Mouse (Mus musculus): Measurements from ENCODE around the gene Btaf1. TPM values are rescaled to one million over a fixed set of nuclear protein-coding genes. Genes with fewer than 3 reads are reported as not detected.

Gene Btaf1
- total and polyA plus RNA-seq, 2 experiments from 2014 or later: 3.5 to 16.9 TPM

DNA sequence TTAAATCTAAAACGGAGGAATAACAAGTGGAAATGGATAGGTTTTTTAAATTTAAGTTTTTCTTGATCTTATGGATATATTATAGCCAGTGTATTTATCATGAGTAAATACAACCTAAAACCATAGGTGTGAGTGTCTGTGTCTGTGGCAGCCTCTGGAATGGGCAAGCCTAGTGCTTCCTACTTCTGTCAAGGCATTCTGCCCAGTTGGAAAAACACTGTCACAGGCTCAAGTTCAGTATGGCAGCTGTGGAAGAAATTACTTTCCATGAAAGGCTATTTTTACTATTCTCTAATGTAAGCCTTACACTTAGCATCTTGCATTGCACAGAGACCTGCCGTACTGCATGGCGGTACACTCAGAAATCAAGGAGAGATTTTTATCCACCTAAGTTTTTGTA, 34.1 kb upstream of the Btaf1 start:
- Histone ChIP-seq H3K27ac (no peak overlapping the region), H3K36me3 (ENCODE audit: insufficient read depth, low read length) (peaks cover 50% of the 10 kb centered on the region), H3K4me2 (ENCODE audit: low read depth, low read length) (no peak overlapping the region), H3K9ac (replicated peaks; ENCODE audit: low read length) (no peak overlapping the region), H3K4me3 (ENCODE audit: low read length) (no peak overlapping the region), H3K9me3 (ENCODE audit: low read length) (no peaks in the 10 kb centered on the region), H3K4me1 (ENCODE audit: insufficient read depth, low read length) (peaks cover 5% of the 10 kb centered on the region; the same call in 1 of the 2 replicates), H3K27me3 (ENCODE audit: insufficient read depth, low read length) (no peaks in the 10 kb centered on the region)
- DNase-seq (ENCODE audit: low spot score) (no peak), ATAC-seq (no peak)
- WGBS: 95% methylated on average over 3 of the region's 3 CpGs
- TF ChIP-seq CTCF (IDR thresholded peaks at IDR 0.05; ENCODE audit: low read depth): no peak

DNA sequence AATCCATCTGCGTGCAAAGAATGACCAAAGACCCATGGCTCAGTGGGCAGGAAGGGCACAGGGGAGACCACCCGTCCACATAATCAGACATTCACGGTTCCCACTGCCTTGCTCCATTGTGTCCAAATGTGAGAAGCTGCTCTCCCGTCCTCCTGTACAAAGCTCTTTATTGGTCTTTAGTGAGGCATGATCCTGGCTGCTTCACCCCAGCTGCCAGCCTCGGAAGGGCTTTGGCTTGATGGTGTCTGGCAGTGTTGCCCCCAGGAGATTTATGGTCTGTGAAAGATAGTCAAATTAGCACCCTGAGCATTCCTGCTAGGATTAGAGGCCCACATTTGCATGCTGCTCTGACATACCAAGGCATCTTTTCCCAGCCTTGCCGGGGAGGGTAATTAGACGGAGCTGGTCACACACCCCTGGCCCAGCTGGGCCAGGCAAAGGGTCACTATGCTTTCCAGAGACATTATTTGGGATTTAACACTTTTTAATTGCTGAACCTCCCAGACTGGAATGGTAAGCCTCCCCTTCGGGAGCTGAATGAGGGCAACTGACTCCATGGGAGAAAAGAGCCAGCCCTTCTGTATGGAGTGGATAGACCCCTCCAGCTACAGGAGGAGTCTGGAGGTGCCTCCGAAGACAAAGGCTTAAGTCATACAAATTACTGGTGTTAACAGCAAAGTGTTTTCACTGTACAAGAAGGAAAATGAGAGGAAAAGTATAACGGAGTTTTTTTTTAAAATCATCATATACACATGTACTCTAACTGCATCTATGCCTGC, 28.9 kb upstream of the Btaf1 start:
- Histone ChIP-seq H3K27ac (peak overlapping the region; percentile 52), H3K36me3 (ENCODE audit: insufficient read depth, low read length) (peaks cover 13% of the 10 kb centered on the region; the same call in 1 of the 2 replicates), H3K27me3 (ENCODE audit: insufficient read depth, low read length) (no peaks in the 10 kb centered on the region), H3K4me2 (ENCODE audit: low read depth, low read length) (0 out of 2 replicates have a peak overlapping the region, but pooled peaks have one; percentile 3), H3K4me1 (ENCODE audit: insufficient read depth, low read length) (peaks cover 5% of the 10 kb centered on the region; the same call in 1 of the 2 replicates), H3K9ac (replicated peaks; ENCODE audit: low read length) (no peak overlapping the region), H3K4me3 (ENCODE audit: low read length) (no peak overlapping the region), H3K9me3 (ENCODE audit: low read length) (no peaks in the 10 kb centered on the region)
- WGBS: 10% methylated on average over 10 of the region's 10 CpGs
- peak; percentile 67 for DNase-seq (ENCODE audit: low spot score)
- no peak for TF ChIP-seq CTCF (IDR thresholded peaks at IDR 0.05; ENCODE audit: low read depth)
- peak; percentile 91 for ATAC-seq

GRCm38 (mm10) chr19:36897778-36898177, 28.1 kb upstream of the Btaf1 start:
- no peaks in the 10 kb centered on the region for H3K9me3 ChIP-seq (ENCODE audit: low read length)
- H3K9ac ChIP-seq (replicated peaks; ENCODE audit: low read length): no peak overlapping the region
- H3K36me3 ChIP-seq (ENCODE audit: insufficient read depth, low read length): peaks cover 13% of the 10 kb centered on the region; the same call in 1 of the 2 replicates
- peak; percentile 74 for DNase-seq (ENCODE audit: low spot score)
- H3K4me1 ChIP-seq (ENCODE audit: insufficient read depth, low read length): peaks cover 5% of the 10 kb centered on the region; the same call in 1 of the 2 replicates
- H3K27me3 ChIP-seq (ENCODE audit: insufficient read depth, low read length): no peaks in the 10 kb centered on the region
- no peak overlapping the region for H3K4me2 ChIP-seq (ENCODE audit: low read depth, low read length)
- H3K27ac ChIP-seq: no peak overlapping the region
- TF ChIP-seq CTCF (IDR thresholded peaks at IDR 0.05; ENCODE audit: low read depth): peak; percentile 77
- H3K4me3 ChIP-seq (ENCODE audit: low read length): no peak overlapping the region
- WGBS: 41% methylated on average over 9 of the region's 9 CpGs
- ATAC-seq: peak; percentile 52; the same call in 1 of the 2 replicates

- H3K4me2 ChIP-seq (ENCODE audit: low read depth, low read length): peak overlapping the region; percentile 88
- H3K9ac ChIP-seq (replicated peaks; ENCODE audit: low read length): peak overlapping the region; percentile 67; the same call in 1 of the 2 replicates
- H3K27me3 ChIP-seq (ENCODE audit: insufficient read depth, low read length): no peaks in the 10 kb centered on the region
- H3K9me3 ChIP-seq (ENCODE audit: low read length): no peaks in the 10 kb centered on the region
- H3K36me3 ChIP-seq (ENCODE audit: insufficient read depth, low read length): no peaks in the 10 kb centered on the region
- DNase-seq (ENCODE audit: low spot score) (no peak), ATAC-seq (no peak)
- no peak for TF ChIP-seq CTCF (IDR thresholded peaks at IDR 0.05; ENCODE audit: low read depth)
- H3K4me3 ChIP-seq (ENCODE audit: low read length): peak overlapping the region; percentile 53; the same call in 1 of the 2 replicates
- 30% methylated on average over 7 of the region's 7 CpGs for WGBS
- H3K27ac ChIP-seq: peak overlapping the region; percentile 75
- H3K4me1 ChIP-seq (ENCODE audit: insufficient read depth, low read length): peaks cover 4% of the 10 kb centered on the region; the same call in 1 of the 2 replicates
Measured at GRCm38 (mm10) chr19:36903377-36903776, 22.5 kb upstream of the Btaf1 start.

GRCm38 (mm10) chr19:36904211-36905007, 21.5 kb upstream of the Btaf1 start:
- Histone ChIP-seq H3K9me3 (ENCODE audit: low read length) (no peaks in the 10 kb centered on the region), H3K27me3 (ENCODE audit: insufficient read depth, low read length) (no peaks in the 10 kb centered on the region), H3K4me3 (ENCODE audit: low read length) (peak overlapping the region; percentile 53), H3K27ac (peak overlapping the region; percentile 75), H3K36me3 (ENCODE audit: insufficient read depth, low read length) (no peaks in the 10 kb centered on the region), H3K9ac (replicated peaks; ENCODE audit: low read length) (peak overlapping the region; percentile 67), H3K4me2 (ENCODE audit: low read depth, low read length) (peak overlapping the region; percentile 88), H3K4me1 (ENCODE audit: insufficient read depth, low read length) (peaks cover 4% of the 10 kb centered on the region; the same call in 1 of the 2 replicates)
- DNase-seq (ENCODE audit: low spot score) (peak; percentile 86), ATAC-seq (peak; percentile 94)
- no peak for TF ChIP-seq CTCF (IDR thresholded peaks at IDR 0.05; ENCODE audit: low read depth)
- WGBS: 2% methylated on average over 41 of the region's 41 CpGs

- ATAC-seq (no peak), DNase-seq (ENCODE audit: low spot score) (no peak)
- H3K27ac ChIP-seq: no peak overlapping the region
- no peaks in the 10 kb centered on the region for H3K9me3 ChIP-seq (ENCODE audit: low read length)
- TF ChIP-seq CTCF (IDR thresholded peaks at IDR 0.05; ENCODE audit: low read depth): no peak
- no peak overlapping the region for H3K4me2 ChIP-seq (ENCODE audit: low read depth, low read length)
- WGBS: 73% methylated on average over 3 of the region's 3 CpGs
- H3K9ac ChIP-seq (replicated peaks; ENCODE audit: low read length): no peak overlapping the region
- H3K4me1 ChIP-seq (ENCODE audit: insufficient read depth, low read length): peaks cover 3% of the 10 kb centered on the region; the same call in 1 of the 2 replicates
- no peaks in the 10 kb centered on the region for H3K27me3 ChIP-seq (ENCODE audit: insufficient read depth, low read length)
- H3K36me3 ChIP-seq (ENCODE audit: insufficient read depth, low read length): no peaks in the 10 kb centered on the region
- no peak overlapping the region for H3K4me3 ChIP-seq (ENCODE audit: low read length)
Measured at GRCm38 (mm10) chr19:36909150-36909549, 16.7 kb upstream of the Btaf1 start.
